Mouse (Mus musculus): ENCODE measurements around the gene Ltbp3.

Ltbp3 gene

DNA sequence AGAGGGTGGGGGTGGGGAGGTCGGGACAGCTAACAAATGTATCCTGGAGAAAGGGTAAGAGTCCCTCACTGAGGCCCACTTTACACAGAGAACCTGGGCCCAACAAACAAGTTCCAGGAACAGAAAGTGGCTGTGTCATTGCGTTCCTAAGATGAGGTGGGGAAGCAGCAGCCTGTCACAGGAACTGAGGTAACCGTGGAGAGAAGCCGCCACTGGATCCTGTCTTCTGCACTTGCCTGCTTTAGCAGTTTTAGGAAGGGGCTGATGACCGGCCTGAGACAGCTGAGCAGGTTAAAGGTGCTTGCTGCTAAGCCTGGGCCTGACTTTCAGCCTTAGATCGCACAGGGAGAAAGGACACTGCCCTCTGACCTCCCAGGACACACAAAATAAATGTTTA lies 66.1 kb downstream of the Ltbp3 start:
- peak; percentile 39 for DNase-seq (ENCODE audit: low spot score)

DNA sequence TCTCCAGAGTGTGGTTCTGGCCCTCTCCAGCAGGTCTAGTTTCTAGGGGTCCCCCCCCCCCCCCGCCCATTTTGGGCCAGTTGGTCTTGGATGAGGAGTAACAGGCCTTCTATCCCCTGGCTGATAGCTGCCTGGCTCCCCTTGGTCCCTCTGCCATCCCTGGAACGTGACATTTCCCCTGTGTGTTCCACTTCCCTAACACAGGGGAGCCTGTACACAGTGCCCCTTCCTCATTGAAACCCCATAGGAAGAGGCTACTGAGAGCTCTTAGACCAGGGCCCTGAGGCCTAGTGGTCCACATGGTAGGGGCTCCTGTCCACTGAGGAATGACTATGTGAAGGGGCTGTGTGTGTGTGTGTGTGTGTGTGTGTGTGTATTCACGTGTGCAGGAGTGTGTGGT lies 67.0 kb downstream of the Ltbp3 start:
- DNase-seq (ENCODE audit: low spot score): no peak
